In the genomic region with DNA sequence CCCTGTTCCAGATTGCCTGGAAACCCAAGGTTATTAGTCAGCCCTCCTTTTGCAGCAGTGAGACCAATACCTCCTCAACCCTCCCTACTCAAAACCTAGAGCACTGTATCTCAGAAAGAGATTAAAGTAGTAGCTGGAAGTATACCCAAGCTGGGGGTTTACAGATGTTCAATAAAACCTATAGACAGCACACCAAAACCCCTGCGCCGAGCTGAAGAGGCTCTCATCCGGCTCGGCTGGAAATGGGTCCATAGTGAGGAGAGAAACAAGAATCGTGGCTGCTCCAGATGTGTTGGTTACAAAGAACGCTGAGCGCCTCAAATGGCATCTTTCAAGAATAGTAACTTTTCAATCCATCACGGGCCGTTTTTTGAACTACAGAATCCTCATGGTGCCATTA, we compare ENCODE assay signal across 18 mouse cellular contexts.
A peak's percentile ranks its signal among the peaks of the same experiment; 100 is the strongest.
DNase-seq lines count a peak whose midpoint lies in the region; ATAC-seq and TF ChIP-seq lines count a peak whose summit lies in the region.
"Had no signal": no experiment of that assay in that cellular context is flagged by ENCODE, and none has a peak within 500 bp of the region (broad histone marks: within the 10 kb centered on the region; RNA-seq: fewer than 3 reads in every experiment).

No protein-coding gene starts in this region.

- no peak overlapping the region for H3K4me3 ChIP-seq in forebrain, embryonic 15.5 days
- no peak overlapping the region for H3K4me3 ChIP-seq in forebrain, embryonic 12.5 days (replicated peaks)
- peak overlapping the region; percentile 26; the same call in 1 of the 2 replicates for H3K4me3 ChIP-seq in layer of hippocampus, adult 2 months
- no peak overlapping the region for H3K4me3 ChIP-seq in embryonic fibroblast, embryonic 13.5 days (ENCODE audit: insufficient read depth, low read length)
- H3K4me3 ChIP-seq in forebrain, postnatal 0 days (ENCODE audit: low read depth, low read length): no peak overlapping the region
- H3K4me3 ChIP-seq: embryonic facial prominence, embryonic 12.5 days; erythroblast, embryonic 14.5 days; heart, embryonic 13.5 days; hindbrain, embryonic 12.5 days had no signal

- no peak for TF ChIP-seq CTCF in layer of hippocampus, adult 2 months (conservative IDR thresholded peaks at IDR 0.05)
- no peak for TF ChIP-seq CTCF in embryonic fibroblast, embryonic 13.5 days (IDR thresholded peaks at IDR 0.05; ENCODE audit: borderline replicate concordance, insufficient read depth, low read length)
- no peak for TF ChIP-seq CTCF in forebrain, postnatal 0 days (IDR thresholded peaks at IDR 0.05; ENCODE audit: low read depth)

- no peaks in the 10 kb centered on the region for H3K36me3 ChIP-seq in forebrain, embryonic 15.5 days
- H3K36me3 ChIP-seq in forebrain, embryonic 12.5 days (replicated peaks): no peaks in the 10 kb centered on the region
- no peaks in the 10 kb centered on the region for H3K36me3 ChIP-seq in forebrain, postnatal 0 days (ENCODE audit: insufficient read depth)
- H3K36me3 ChIP-seq: embryonic facial prominence, embryonic 12.5 days; heart, embryonic 13.5 days; hindbrain, embryonic 12.5 days had no signal

- ATAC-seq in forebrain, embryonic 15.5 days (replicated peaks): no peak
- ATAC-seq in forebrain, embryonic 12.5 days (ENCODE audit: low FRiP score): no peak
- peak; percentile 23 for ATAC-seq in forebrain, postnatal 0 days
- ATAC-seq: inflammation-experienced regulatory T-cells, adult 6 months; intestine, postnatal 0 days had no signal

- H3K4me1 ChIP-seq in forebrain, embryonic 15.5 days: peaks cover 16% of the 10 kb centered on the region
- no peaks in the 10 kb centered on the region for H3K4me1 ChIP-seq in forebrain, embryonic 12.5 days
- H3K4me1 ChIP-seq in embryonic fibroblast, embryonic 13.5 days (ENCODE audit: control insufficient read depth, insufficient read depth, low read length): peaks cover 2% of the 10 kb centered on the region
- no peaks in the 10 kb centered on the region for H3K4me1 ChIP-seq in forebrain, postnatal 0 days (ENCODE audit: insufficient read depth)
- H3K4me1 ChIP-seq: embryonic facial prominence, embryonic 12.5 days; heart, embryonic 13.5 days; hindbrain, embryonic 12.5 days had no signal

- no peak for DNase-seq in layer of hippocampus, adult 2 months (ENCODE audit: low spot score in 2 of 2)
- no peak for DNase-seq in layer of hippocampus, adult 9-10 months (ENCODE audit: low spot score)
- no peak for DNase-seq in forebrain, postnatal 0 days
- DNase-seq in kidney, adult 18-20 months: no peak
- DNase-seq: adrenal gland, adult 2 months; adrenal gland, postnatal 25 days; embryo, embryonic 11 days; heart, postnatal 4 days; kidney, adult 9 months had no signal

- no peak for TF ChIP-seq POLR2A in embryonic fibroblast, embryonic 13.5 days (IDR thresholded peaks at IDR 0.05; ENCODE audit: low read depth, low read length)

- peak overlapping the region; percentile 29 for H3K27ac ChIP-seq in forebrain, embryonic 15.5 days (replicated peaks)
- no peak overlapping the region for H3K27ac ChIP-seq in forebrain, embryonic 12.5 days
- H3K27ac ChIP-seq in layer of hippocampus, adult 2 months: peak overlapping the region; percentile 67
- peak overlapping the region; percentile 72 for H3K27ac ChIP-seq in embryonic fibroblast, embryonic 13.5 days (ENCODE audit: insufficient read depth, low read length)
- peak overlapping the region; percentile 23; the same call in 1 of the 2 replicates for H3K27ac ChIP-seq in forebrain, postnatal 0 days (ENCODE audit: low read depth, low read length)
- H3K27ac ChIP-seq: embryonic facial prominence, embryonic 12.5 days; heart, embryonic 13.5 days; hindbrain, embryonic 12.5 days had no signal

- no peak overlapping the region for H3K9ac ChIP-seq in forebrain, embryonic 15.5 days (replicated peaks)
- H3K9ac ChIP-seq in forebrain, embryonic 12.5 days: no peak overlapping the region
- H3K9ac ChIP-seq in forebrain, postnatal 0 days: no peak overlapping the region
- H3K9ac ChIP-seq: embryonic facial prominence, embryonic 12.5 days; heart, embryonic 13.5 days; hindbrain, embryonic 12.5 days had no signal

- no peaks in the 10 kb centered on the region for H3K9me3 ChIP-seq in forebrain, embryonic 15.5 days
- H3K9me3 ChIP-seq in forebrain, embryonic 12.5 days: no peaks in the 10 kb centered on the region
- no peaks in the 10 kb centered on the region for H3K9me3 ChIP-seq in forebrain, postnatal 0 days (ENCODE audit: low read length)
- H3K9me3 ChIP-seq: embryonic facial prominence, embryonic 12.5 days; heart, embryonic 13.5 days; hindbrain, embryonic 12.5 days had no signal

- no peaks in the 10 kb centered on the region for H3K27me3 ChIP-seq in forebrain, embryonic 15.5 days
- no peaks in the 10 kb centered on the region for H3K27me3 ChIP-seq in forebrain, embryonic 12.5 days
- H3K27me3 ChIP-seq in forebrain, postnatal 0 days (ENCODE audit: insufficient read depth, low read length): no peaks in the 10 kb centered on the region
- H3K27me3 ChIP-seq: embryonic facial prominence, embryonic 12.5 days; heart, embryonic 13.5 days; hindbrain, embryonic 12.5 days had no signal

- WGBS in forebrain, embryonic 15.5 days: 90% methylated on average over 9 of the region's 9 CpGs
- 95% methylated on average over 9 of the region's 9 CpGs for WGBS in forebrain, embryonic 12.5 days
- WGBS in forebrain, postnatal 0 days: 82% methylated on average over 9 of the region's 9 CpGs

- no peak overlapping the region for H3K4me2 ChIP-seq in forebrain, embryonic 15.5 days (replicated peaks)
- H3K4me2 ChIP-seq in forebrain, embryonic 12.5 days: no peak overlapping the region
- no peak overlapping the region for H3K4me2 ChIP-seq in forebrain, postnatal 0 days (ENCODE audit: low read depth)
- H3K4me2 ChIP-seq: embryonic facial prominence, embryonic 12.5 days; heart, embryonic 13.5 days; hindbrain, embryonic 12.5 days had no signal
